Mouse (Mus musculus): ENCODE results near the gene Bicral. TPM values are rescaled to one million over a fixed set of nuclear protein-coding genes. Genes with fewer than 3 reads are reported as not detected.

Gene Bicral
- polyA plus RNA-seq, 1 experiment = 5.1 TPM

DNA sequence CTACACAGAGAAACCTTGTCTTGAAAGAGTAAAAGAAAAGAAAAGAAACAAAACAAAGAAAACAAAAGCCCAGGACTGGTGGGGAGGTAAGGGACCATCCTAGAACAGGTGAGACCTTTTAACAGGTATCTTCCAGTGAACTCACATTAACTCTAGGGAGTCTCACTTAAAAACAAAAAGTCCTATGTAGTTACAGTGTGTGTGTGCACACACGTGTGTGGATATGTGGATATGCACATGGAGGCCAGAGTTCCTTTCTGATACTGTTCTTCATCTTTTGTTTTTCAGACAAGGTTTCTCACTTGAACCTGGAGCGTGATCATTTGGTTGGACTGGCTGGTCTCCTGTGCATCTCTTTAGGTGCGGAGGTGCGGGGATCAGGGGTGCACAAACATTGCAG lies 107.7 kb downstream of the Bicral start:
- Histone ChIP-seq H3ac (ENCODE audit: control insufficient read depth, insufficient read length) (no peak overlapping the region), H3K27me3 (ENCODE audit: control insufficient read depth, insufficient read depth, insufficient read length) (no peaks in the 10 kb centered on the region), H3K79me2 (ENCODE audit: control insufficient read depth, insufficient read depth) (peaks cover 28% of the 10 kb centered on the region), H3K36me3 (ENCODE audit: control insufficient read depth, insufficient read depth) (no peaks in the 10 kb centered on the region), H3K4me3 (peak overlapping the region; percentile 59), H3K4me2 (ENCODE audit: low read depth) (peak overlapping the region; percentile 96)
- TF ChIP-seq MAX (IDR thresholded peaks at IDR 0.05; ENCODE audit: low read depth) (no peak), CEBPB (IDR thresholded peaks at IDR 0.05; ENCODE audit: insufficient read depth, poor library complexity, severe bottlenecking) (no peak), TCF12 (IDR thresholded peaks at IDR 0.05; ENCODE audit: insufficient read depth, poor library complexity, severe bottlenecking) (no peak), MYOD1 (IDR thresholded peaks at IDR 0.05; ENCODE audit: control insufficient read depth in 1 of 3, insufficient read length in 2 of 3, low read depth in 2 of 3) (no peak), REST (IDR thresholded peaks at IDR 0.05; ENCODE audit: insufficient read depth, insufficient read length) (no peak)

DNA sequence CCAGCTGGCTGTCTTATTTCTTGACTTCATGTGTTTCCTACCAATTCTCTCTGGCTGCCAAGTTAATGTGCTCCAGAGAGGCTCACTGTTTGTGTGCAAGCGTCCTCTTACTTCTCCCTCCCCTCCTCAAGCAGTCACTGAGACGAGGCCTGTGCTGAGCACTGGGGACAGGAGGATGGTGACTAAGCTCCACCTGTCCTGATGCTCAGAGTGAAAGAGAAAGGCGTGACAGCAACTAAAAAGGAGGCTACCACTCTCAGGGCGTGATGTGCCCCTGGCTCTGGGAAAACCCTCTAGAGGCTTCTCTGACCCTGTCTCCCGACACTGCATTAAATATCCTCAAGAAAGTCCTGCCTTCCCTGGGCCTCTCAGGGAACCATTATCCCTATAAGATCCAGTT lies 109.0 kb downstream of the Bicral start:
- no peak overlapping the region for H3K4me3 ChIP-seq
- H3K27me3 ChIP-seq (ENCODE audit: control insufficient read depth, insufficient read depth, insufficient read length) = no peaks in the 10 kb centered on the region
- H3K36me3 ChIP-seq (ENCODE audit: control insufficient read depth, insufficient read depth) = no peaks in the 10 kb centered on the region
- TF ChIP-seq TCF3 (IDR thresholded peaks at IDR 0.05; ENCODE audit: insufficient read length, low read depth) = no peak
- no peak for TF ChIP-seq MYOG (IDR thresholded peaks at IDR 0.05; ENCODE audit: control insufficient read depth in 1 of 3, insufficient read depth in 1 of 3, insufficient read length in 2 of 3, low read depth in 2 of 3)
- TF ChIP-seq MYOD1 (IDR thresholded peaks at IDR 0.05; ENCODE audit: control insufficient read depth in 1 of 3, insufficient read length in 2 of 3, low read depth in 2 of 3) = no peak
- TF ChIP-seq TCF12 (IDR thresholded peaks at IDR 0.05; ENCODE audit: insufficient read depth, poor library complexity, severe bottlenecking) = no peak
- no peak for TF ChIP-seq USF1 (IDR thresholded peaks at IDR 0.05; ENCODE audit: low read depth)
- no peak for TF ChIP-seq POLR2AphosphoS2 (IDR thresholded peaks at IDR 0.05; ENCODE audit: insufficient read length, low read depth)
- TF ChIP-seq CEBPB (IDR thresholded peaks at IDR 0.05; ENCODE audit: insufficient read depth, poor library complexity, severe bottlenecking) = no peak
- no peak overlapping the region for H3K4me2 ChIP-seq (ENCODE audit: low read depth)
- H3ac ChIP-seq (ENCODE audit: control insufficient read depth, insufficient read length) = no peak overlapping the region
- H3K79me2 ChIP-seq (ENCODE audit: control insufficient read depth, insufficient read depth) = peaks cover 28% of the 10 kb centered on the region

Other genes starting within 250 kb of the Bicral start
- 15.6 TPM for gene Ptk7, start 229.0 kb downstream of the Bicral start, polyA plus RNA-seq (2012; fragmentation: generic; extraction: Trizol)
- 19.2 TPM for gene Klc4, start 212.5 kb downstream of the Bicral start, polyA plus RNA-seq (2012; fragmentation: generic; extraction: Trizol)
- 248 TPM for gene Mrpl2, start 212.3 kb downstream of the Bicral start, polyA plus RNA-seq (2012; fragmentation: generic; extraction: Trizol)
- gene Cul7, start 208.1 kb downstream of the Bicral start, polyA plus RNA-seq (2012; fragmentation: generic; extraction: Trizol) = 44.4 TPM
- 45.8 TPM for gene Rrp36, start 184.1 kb downstream of the Bicral start, polyA plus RNA-seq (2012; fragmentation: generic; extraction: Trizol)
- gene Mea1, start 179.7 kb downstream of the Bicral start, polyA plus RNA-seq (2012; fragmentation: generic; extraction: Trizol) = 145 TPM
- 128 TPM for gene Klhdc3, start 177.6 kb downstream of the Bicral start, polyA plus RNA-seq (2012; fragmentation: generic; extraction: Trizol)
- 79.6 TPM for gene Ppp2r5d, start 153.4 kb downstream of the Bicral start, polyA plus RNA-seq (2012; fragmentation: generic; extraction: Trizol)
- 29.6 TPM for gene Pex6, start 147.0 kb downstream of the Bicral start, polyA plus RNA-seq (2012; fragmentation: generic; extraction: Trizol)
- 0.11 TPM for gene Gnmt, start 129.3 kb downstream of the Bicral start, polyA plus RNA-seq (2012; fragmentation: generic; extraction: Trizol)
- 35.8 TPM for gene Cnpy3, start 106.3 kb downstream of the Bicral start, polyA plus RNA-seq (2012; fragmentation: generic; extraction: Trizol)
- gene Ptcra, start 94.8 kb downstream of the Bicral start, polyA plus RNA-seq (2012; fragmentation: generic; extraction: Trizol) = 0.06 TPM
- gene 2310039H08Rik, start 85.8 kb downstream of the Bicral start, polyA plus RNA-seq (2012; fragmentation: generic; extraction: Trizol) = 63.8 TPM
- gene Rpl7l1, start 75.8 kb downstream of the Bicral start, polyA plus RNA-seq (2012; fragmentation: generic; extraction: Trizol) = 74.3 TPM
- 46.1 TPM for gene Tbcc, start 32.2 kb upstream of the Bicral start, polyA plus RNA-seq (2012; fragmentation: generic; extraction: Trizol)
- gene Prph2, start 52.0 kb upstream of the Bicral start, polyA plus RNA-seq (2012; fragmentation: generic; extraction: Trizol) = not detected
- 36.9 TPM for gene Ubr2, start 152.1 kb upstream of the Bicral start, polyA plus RNA-seq (2012; fragmentation: generic; extraction: Trizol)

All from myocyte (in vitro differentiated cells).